Mouse (Mus musculus) thymus, postnatal 10 days (tissue): ENCODE data around the gene Smarca2.

Experiments used
- DNase-seq, 2 experiments: peaks; one replicate each; pipeline ENCODE4 v3.0.0; 2021; ENCODE audit warnings: low spot score in 2 of 2

Smarca2 gene

GRCm38 (mm10) chr19:26776066-26777025 lies 171.5 kb downstream of the Smarca2 start:
- no peak for DNase-seq

- no peak for DNase-seq
These were observed 173.3 kb downstream of the Smarca2 start for GRCm38 (mm10) chr19:26778199-26778598.

- DNase-seq = no peak
These were observed 176.4 kb downstream of the Smarca2 start for GRCm38 (mm10) chr19:26781209-26781608.

- DNase-seq = no peak
These were observed 183.6 kb downstream of the Smarca2 start for GRCm38 (mm10) chr19:26788446-26788845.

GRCm38 (mm10) chr19:26790386-26791346 lies 185.8 kb downstream of the Smarca2 start:
- no peak for DNase-seq

GRCm38 (mm10) chr19:26794315-26794714 lies 189.5 kb downstream of the Smarca2 start:
- DNase-seq = no peak

GRCm38 (mm10) chr19:26796006-26796405 lies 191.2 kb downstream of the Smarca2 start:
- DNase-seq = no peak

GRCm38 (mm10) chr19:26804401-26804800 lies 199.6 kb downstream of the Smarca2 start:
- no peak for DNase-seq

- no peak for DNase-seq
These were observed 209.8 kb downstream of the Smarca2 start for GRCm38 (mm10) chr19:26814629-26815028.

GRCm38 (mm10) chr19:26817901-26818300 lies 213.1 kb downstream of the Smarca2 start:
- DNase-seq = no peak
